Mouse (Mus musculus) heart, postnatal 0 days (tissue): ENCODE data around the gene Arhgef25.

Source experiments
- CTCF ChIP-seq: IDR thresholded peaks from 2 replicates; pipeline ENCODE4 v1.5.1; 2016; ENCODE audit warnings: antibody characterized with exemption, control low read depth, low read depth
- EP300 ChIP-seq: IDR thresholded peaks from 2 replicates; pipeline ENCODE4 v1.6.1; 2016; ENCODE audit warnings: antibody characterized with exemption, low read depth

GRCm38 (mm10) chr10:127143228-127143627, 46.7 kb downstream of the Arhgef25 start:
- TF ChIP-seq EP300 (no peak), CTCF (no peak)
